Mouse (Mus musculus): ENCODE results near the gene Klk15. TPM values are rescaled to one million over a fixed set of nuclear protein-coding genes. Genes with fewer than 3 reads are reported as not detected.
A peak's percentile ranks its signal among the peaks of the same experiment; 100 is the strongest.
"Not testable (repeated sequence)": the region's sequence is repeated elsewhere in the genome, so short reads cannot be mapped to it uniquely, and the experiment has no call there.

Gene Klk15
- not detected for total RNA-seq (2021)
- long read RNA-seq, experiment 1: 0 reads
- long read RNA-seq, experiment 2: 0 reads

GRCm38 (mm10) chr7:43933440-43933839 is at the start of gene Klk15:
Gene Klk15, plus strand, starts transcription at chr7:43933740.
- intact Hi-C loops (cut with DNase I): no loop called here
- no peak for DNase-seq (ENCODE audit: low spot score in 2 of 2)

DNA sequence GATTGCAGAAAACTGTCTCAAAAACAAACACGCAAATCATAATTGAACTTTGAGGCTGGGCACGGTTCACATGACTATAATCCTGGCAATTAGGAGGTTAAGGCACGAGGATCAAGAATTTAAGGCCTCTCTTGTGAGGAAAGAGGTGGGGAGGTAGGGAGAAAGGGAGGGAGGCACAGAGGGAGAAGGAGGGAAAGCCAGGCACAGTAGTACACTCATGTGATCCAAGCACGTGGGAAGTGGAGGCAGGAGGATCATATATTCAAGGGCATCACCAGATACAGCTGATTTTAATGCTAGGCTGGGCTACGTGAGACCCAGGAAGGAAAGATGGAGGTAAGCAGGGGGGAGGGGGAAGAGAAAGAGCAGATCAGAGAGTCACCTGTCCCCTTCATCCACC is 42.2 kb upstream of the Klk15 start:
- no peak for DNase-seq (ENCODE audit: low spot score in 2 of 2)
- intact Hi-C loops (cut with DNase I): loop anchor here (5.0 to 10.0 kb wide), 2 partner anchors 94 to 297 kb away; partner anchors contain the start of gene Klk8

DNA sequence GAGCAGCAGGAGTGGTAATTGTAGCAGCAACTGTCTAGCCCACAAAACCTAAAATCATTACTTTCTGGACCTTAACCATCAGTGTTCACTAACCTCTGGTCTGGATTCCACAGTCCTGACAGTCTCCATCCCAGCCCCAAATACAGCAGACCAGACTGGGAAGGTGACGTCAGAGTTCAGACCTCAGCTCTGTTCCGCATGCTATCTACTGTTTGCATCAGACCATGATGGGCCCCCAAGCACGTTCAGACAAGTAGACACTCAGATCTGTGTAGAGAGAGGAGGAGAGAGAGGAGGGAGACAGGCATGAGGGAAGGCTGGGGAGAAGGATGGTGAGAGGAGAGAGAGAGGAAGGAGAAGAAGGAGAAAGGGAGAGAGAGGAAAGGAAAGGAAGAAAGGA is 41.8 kb upstream of the Klk15 start:
- intact Hi-C loops (cut with DNase I): loop anchor here (5.0 to 10.0 kb wide), 2 partner anchors 94 to 297 kb away; partner anchors contain the start of gene Klk8
- DNase-seq (ENCODE audit: low spot score in 2 of 2): no peak

DNA sequence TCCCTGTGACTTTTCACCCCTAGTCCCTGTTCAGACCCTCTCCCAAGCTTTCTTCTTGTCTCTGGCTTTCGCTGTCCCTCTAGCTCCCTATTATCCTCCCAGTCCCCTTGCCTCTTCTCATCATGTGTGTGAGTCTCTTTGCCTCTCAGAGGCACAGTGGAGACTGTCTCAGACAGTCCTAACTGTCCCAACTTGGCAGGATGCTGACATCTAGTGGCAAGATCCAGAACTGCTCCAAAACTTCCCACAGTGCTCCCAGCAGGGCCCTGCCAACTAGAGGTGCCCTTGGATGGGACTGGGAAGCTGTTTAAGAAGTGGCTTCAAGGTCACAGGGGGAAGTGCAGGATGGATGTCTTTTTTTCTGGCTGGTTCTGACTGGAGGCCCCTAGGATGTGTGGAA is 38.7 kb upstream of the Klk15 start:
- intact Hi-C loops (cut with DNase I): loop anchor here (2.0 to 10.0 kb wide), 3 partner anchors 98 to 300 kb away; partner anchors contain the start of gene Klk8
- peak; percentile 92 to 94 for DNase-seq (ENCODE audit: low spot score in 2 of 2)

- DNase-seq (ENCODE audit: low spot score in 2 of 2): no peak
- intact Hi-C loops (cut with DNase I): no loop called here
Observed at GRCm38 (mm10) chr7:43914821-43915220, 18.7 kb upstream of the Klk15 start.

DNA sequence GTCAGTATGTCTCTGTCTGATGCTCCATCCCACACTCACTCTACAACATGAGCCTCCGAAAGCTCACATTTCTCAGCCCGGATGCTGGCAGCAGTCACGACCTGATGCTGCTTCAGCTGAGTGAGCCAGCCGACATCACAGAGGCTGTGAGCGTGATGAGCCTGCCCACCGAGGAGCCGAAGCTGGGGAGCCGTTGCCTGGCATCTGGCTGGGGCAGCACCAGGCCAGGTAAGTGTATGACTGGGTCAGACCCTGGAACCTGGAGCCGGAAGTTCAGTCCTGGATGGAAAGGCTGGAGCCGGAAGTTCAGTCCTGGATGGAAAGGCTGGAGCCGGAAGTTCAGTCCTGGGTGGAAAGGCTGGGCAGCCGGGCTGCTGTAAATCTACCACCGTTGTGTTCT is 15.1 kb upstream of the Klk15 start:
- DNase-seq (ENCODE audit: low spot score in 2 of 2): no peak
- intact Hi-C loops (cut with DNase I): no loop called here

- intact Hi-C loops (cut with DNase I): no loop called here
- no peak for DNase-seq (ENCODE audit: low spot score in 2 of 2)
Observed at GRCm38 (mm10) chr7:43918871-43919270, 14.7 kb upstream of the Klk15 start.

DNA sequence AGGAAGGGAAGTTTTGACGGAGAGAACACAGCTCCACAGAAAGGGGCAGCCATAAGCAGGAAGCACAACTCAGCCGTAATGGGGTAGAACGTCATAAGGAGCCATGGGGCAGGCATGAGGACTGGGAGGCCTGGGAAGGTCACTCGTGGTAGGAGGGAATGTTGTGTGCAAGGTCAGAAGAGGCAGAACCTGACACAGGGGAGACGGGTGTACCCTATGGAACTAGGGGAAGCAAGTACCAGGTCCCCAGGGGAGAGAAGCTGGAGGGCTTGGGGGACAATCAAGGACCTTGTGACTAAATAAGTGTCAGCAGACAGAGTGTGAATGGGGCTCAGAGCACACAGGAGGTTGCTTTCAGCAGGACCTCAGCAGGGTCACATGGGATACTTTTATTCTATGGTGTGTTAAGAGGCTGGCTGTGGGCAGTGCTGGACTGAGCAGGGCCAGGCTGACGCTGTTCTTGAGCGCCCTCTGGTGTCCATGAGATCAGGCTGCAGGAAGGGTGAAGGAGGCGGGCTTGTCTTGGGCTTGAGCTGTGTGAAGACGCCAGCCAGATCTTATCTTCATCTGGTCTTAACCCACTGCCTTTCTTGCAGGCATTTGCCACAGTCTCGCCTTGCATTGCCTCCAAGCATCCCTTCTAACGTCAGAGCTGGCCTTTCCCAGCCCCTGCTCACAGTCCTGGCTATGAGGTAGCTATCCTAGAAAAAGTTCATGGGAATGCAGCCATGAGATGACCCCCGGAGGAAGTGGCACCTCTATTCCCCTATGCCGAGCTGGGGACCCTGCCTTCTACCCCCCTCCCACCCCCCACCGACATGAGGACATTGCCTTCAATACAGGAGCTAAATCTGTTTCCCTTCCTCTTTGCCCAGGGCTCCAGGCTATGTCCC is 13.7 kb upstream of the Klk15 start:
- intact Hi-C loops (cut with DNase I): no loop called here
- DNase-seq (ENCODE audit: low spot score in 2 of 2): peak; percentile 77 to 82

DNA sequence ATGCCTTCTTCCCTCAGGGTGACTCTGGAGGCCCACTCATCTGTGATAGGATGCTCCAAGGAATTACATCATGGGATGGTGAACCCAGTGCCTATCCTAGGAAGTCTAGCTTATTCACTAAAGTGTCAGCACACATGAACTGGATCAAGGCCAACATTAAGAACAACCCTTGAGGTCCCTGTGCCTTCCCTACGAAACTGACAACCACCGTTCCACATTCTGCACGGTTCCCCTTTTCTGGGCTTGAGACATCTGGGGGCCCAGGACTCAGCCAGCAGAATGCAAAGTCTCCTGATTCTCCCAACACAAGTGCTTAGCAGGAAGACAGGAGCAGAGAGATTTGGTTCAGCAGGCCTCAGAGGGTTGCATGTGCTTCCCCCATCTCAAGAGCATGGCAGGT is 13.0 kb upstream of the Klk15 start:
- DNase-seq (ENCODE audit: low spot score in 2 of 2): no peak
- intact Hi-C loops (cut with DNase I): no loop called here

- intact Hi-C loops (cut with DNase I): no loop called here
- DNase-seq (ENCODE audit: low spot score in 2 of 2): no peak
Observed at GRCm38 (mm10) chr7:43921087-43921486, 12.5 kb upstream of the Klk15 start.

DNA sequence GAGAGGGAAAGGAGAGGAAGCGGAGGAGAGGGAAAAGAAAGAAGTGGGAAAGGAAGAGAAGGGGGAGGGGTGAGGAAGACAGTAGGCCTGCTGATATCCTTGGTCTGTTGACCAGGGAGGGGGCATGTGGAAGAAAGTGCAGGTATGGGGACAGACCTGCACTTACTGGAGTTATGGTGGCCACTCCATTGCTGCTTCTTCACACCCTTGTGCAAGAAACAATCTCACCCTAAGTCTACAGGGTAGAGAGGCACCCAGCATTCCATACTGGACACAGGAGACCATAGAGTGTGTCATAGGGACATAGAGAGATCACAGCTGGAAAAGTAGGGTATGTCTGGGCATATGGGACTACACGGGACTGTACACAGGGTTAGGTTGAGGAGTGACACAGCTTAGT is 11.6 kb upstream of the Klk15 start:
- intact Hi-C loops (cut with DNase I): no loop called here
- no peak for DNase-seq (ENCODE audit: low spot score in 2 of 2)

GRCm38 (mm10) chr7:43925985-43926384 is 7.6 kb upstream of the Klk15 start:
- intact Hi-C loops (cut with DNase I): no loop called here

DNA sequence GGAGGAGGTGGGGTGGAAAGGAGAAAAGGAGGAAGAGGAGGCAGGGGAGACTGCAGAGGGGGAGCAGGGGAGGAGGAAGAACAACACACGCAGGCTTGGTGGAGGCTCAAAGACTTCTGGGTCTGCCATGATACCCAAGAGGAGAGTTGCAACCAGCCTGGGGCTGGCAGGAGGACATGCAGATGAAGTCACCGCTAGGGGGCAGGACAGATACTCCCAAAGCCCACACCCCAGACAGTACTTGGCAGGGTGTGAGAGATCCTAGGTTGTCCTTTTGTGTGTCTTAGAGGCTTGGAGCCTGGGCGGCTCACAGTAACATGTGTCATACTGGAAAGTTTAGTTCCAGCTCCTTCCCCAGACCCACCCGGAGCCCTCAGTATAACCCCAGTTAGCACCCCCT is 5.0 kb upstream of the Klk15 start:
- intact Hi-C loops (cut with DNase I): no loop called here
- no peak for DNase-seq (ENCODE audit: low spot score in 2 of 2)

More at GRCm38 (mm10) chr7:43925985-43926384, 7.6 kb upstream of the Klk15 start:
- no peak for DNase-seq (ENCODE audit: low spot score in 2 of 2)

GRCm38 (mm10) chr7:43932337-43932736 is 1.2 kb upstream of the Klk15 start:
- intact Hi-C loops (cut with DNase I): no loop called here
- DNase-seq (ENCODE audit: low spot score in 2 of 2): no peak

GRCm38 (mm10) chr7:43934747-43935146 is 1.2 kb downstream of the Klk15 start:
- no peak for DNase-seq (ENCODE audit: low spot score in 2 of 2)
- intact Hi-C loops (cut with DNase I): no loop called here

- intact Hi-C loops (cut with DNase I): no loop called here
- DNase-seq (ENCODE audit: low spot score in 2 of 2): no peak
Observed at GRCm38 (mm10) chr7:43936551-43936950, 3.0 kb downstream of the Klk15 start.

DNA sequence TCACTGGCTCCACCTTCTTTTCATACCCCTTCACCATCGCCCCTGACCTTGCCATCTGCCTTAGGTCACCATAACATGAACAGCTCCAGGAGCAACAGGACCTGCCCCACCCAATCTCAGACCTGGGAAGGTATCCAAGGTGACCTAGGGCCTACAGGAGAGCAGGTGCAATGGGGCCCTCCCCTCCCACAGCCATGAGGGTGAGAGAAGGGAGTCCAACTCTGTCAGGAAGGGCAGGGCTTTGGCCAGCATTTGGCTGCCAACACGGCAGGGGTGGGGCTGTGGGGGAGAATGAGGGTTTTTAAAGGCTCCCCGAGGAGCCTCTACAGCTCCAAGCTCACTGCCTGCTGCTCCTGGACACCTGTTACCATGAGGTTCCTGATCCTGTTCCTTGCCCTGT is 8.8 kb downstream of the Klk15 start:
- DNase-seq (ENCODE audit: low spot score in 2 of 2); intact Hi-C loops (cut with DNase I): not testable (repeated sequence)

- no peak for DNase-seq (ENCODE audit: low spot score in 2 of 2)
- intact Hi-C loops (cut with DNase I): no loop called here
Observed at GRCm38 (mm10) chr7:43944727-43945264, 11.3 kb downstream of the Klk15 start.

DNA sequence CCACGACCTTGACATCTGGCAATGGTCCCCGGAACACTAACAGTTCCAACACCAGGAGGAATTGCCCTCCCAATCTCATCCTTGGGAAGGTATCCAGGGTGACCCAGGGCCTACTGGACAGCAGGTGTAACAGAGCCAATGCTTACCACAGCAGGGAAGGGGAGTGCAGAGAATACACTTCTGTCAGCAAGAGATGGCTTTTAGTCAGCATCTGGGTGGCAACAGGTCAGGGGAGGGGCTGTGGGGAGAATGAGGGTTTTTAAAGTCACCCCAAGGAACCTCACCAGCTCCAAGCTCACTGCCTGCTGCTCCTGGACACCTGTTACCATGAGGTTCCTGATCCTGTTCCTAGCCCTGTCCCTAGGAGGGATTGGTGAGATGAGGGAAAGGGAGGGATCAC is 16.8 kb downstream of the Klk15 start, which contains the start of gene Klk1b8:
Klk1b8 (plus strand) TSS at position 301 of the 400 bp plus-strand sequence.
- intact Hi-C loops (cut with DNase I): no loop called here
- DNase-seq (ENCODE audit: low spot score in 2 of 2): no peak

DNA sequence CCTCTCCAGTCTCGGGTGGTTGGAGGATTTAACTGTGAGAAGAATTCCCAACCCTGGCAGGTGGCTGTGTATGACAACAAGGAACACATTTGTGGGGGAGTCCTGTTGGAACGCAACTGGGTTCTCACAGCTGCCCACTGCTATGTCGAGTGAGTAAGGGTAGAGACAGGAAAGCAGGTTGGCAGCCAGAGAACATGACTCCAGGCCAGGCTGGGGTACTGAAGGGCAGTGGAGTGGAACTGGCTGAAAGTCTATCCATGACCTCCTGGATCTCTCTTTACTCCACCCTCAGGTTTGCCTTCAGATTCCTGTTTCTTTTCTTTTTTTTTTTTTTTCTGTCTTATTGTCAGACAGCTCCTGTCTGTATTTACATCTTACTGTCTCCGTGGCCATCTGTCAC is 19.2 kb downstream of the Klk15 start:
- DNase-seq (ENCODE audit: low spot score in 2 of 2): peak; percentile 6 to 35
- intact Hi-C loops (cut with DNase I): no loop called here

- intact Hi-C loops (cut with DNase I): no loop called here
- DNase-seq (ENCODE audit: low spot score in 2 of 2): no peak
Observed at GRCm38 (mm10) chr7:43966451-43966850, 32.9 kb downstream of the Klk15 start, which contains the start of gene Klk1b1. Gene Klk1b1, plus strand, starts transcription at chr7:43966751.

Data from left cerebral cortex, postnatal 14 days (tissue).